Mouse (Mus musculus): ENCODE results near the gene Lmf1.

The Lmf1 gene

GRCm38 (mm10) chr17:25568880-25569279, 10.0 kb upstream of the Lmf1 start:
- DNase-seq: no peak

GRCm38 (mm10) chr17:25569833-25570647, 8.8 kb upstream of the Lmf1 start:
- DNase-seq: no peak

GRCm38 (mm10) chr17:25570648-25571452, 8.0 kb upstream of the Lmf1 start, which contains the start of gene Sox8:
Gene Sox8 (minus strand): TSS chr17:25570686.
- DNase-seq: peak; percentile 61

- no peak for DNase-seq
Measured at GRCm38 (mm10) chr17:25571453-25571820, 7.4 kb upstream of the Lmf1 start.

GRCm38 (mm10) chr17:25575208-25575971, 3.5 kb upstream of the Lmf1 start:
- DNase-seq: no peak

- DNase-seq: no peak
Measured at GRCm38 (mm10) chr17:25576034-25576433, 2.9 kb upstream of the Lmf1 start.

- DNase-seq: no peak
Measured at GRCm38 (mm10) chr17:25577263-25577662, 1.6 kb upstream of the Lmf1 start.

- no peak for DNase-seq
Measured at GRCm38 (mm10) chr17:25577702-25578101, 1.2 kb upstream of the Lmf1 start.

- DNase-seq: no peak
Measured at GRCm38 (mm10) chr17:25579332-25580047, 605 bp downstream of the Lmf1 start.

GRCm38 (mm10) chr17:25582076-25582475, 3.2 kb downstream of the Lmf1 start:
- DNase-seq: no peak

GRCm38 (mm10) chr17:25583099-25583498, 4.2 kb downstream of the Lmf1 start:
- DNase-seq: no peak

GRCm38 (mm10) chr17:25583858-25584257, 5.0 kb downstream of the Lmf1 start:
- DNase-seq: no peak

GRCm38 (mm10) chr17:25584646-25585045, 5.8 kb downstream of the Lmf1 start:
- DNase-seq: no peak

GRCm38 (mm10) chr17:25590068-25590467, 11.2 kb downstream of the Lmf1 start:
- DNase-seq: no peak

GRCm38 (mm10) chr17:25590985-25591384, 12.1 kb downstream of the Lmf1 start:
- no peak for DNase-seq

- no peak for DNase-seq
Measured at GRCm38 (mm10) chr17:25592336-25592735, 13.5 kb downstream of the Lmf1 start.

- no peak for DNase-seq
Measured at GRCm38 (mm10) chr17:25593411-25594261, 14.8 kb downstream of the Lmf1 start.

- DNase-seq: no peak
Measured at GRCm38 (mm10) chr17:25595495-25595894, 16.6 kb downstream of the Lmf1 start.

GRCm38 (mm10) chr17:25597537-25597936, 18.7 kb downstream of the Lmf1 start:
- DNase-seq: no peak

GRCm38 (mm10) chr17:25602366-25602765, 23.5 kb downstream of the Lmf1 start:
- no peak for DNase-seq

GRCm38 (mm10) chr17:25604234-25604633, 25.3 kb downstream of the Lmf1 start:
- no peak for DNase-seq

All from cerebellum, adult 8-10 months (tissue).